Mouse (Mus musculus) telencephalon, adult 2 months (tissue): ENCODE data around the gene 5730522E02Rik.
A peak's percentile ranks its signal among the peaks of the same experiment; 100 is the strongest.

Source experiments
- DNase-seq: peaks from one replicate; pipeline ENCODE4 v3.0.0-alpha.2; 2011; ENCODE audit warnings: low read depth, low spot score

5730522E02Rik gene

GRCm38 (mm10) chr11:25819789-25820188 lies 390.8 kb downstream of the 5730522E02Rik start:
- no peak for DNase-seq

GRCm38 (mm10) chr11:25813446-25813845 lies 397.1 kb downstream of the 5730522E02Rik start:
- DNase-seq, result no peak

- DNase-seq, result no peak
Measured at GRCm38 (mm10) chr11:25787691-25788090, 422.9 kb downstream of the 5730522E02Rik start.

- no peak for DNase-seq
Measured at GRCm38 (mm10) chr11:25772231-25772630, 438.3 kb downstream of the 5730522E02Rik start.

GRCm38 (mm10) chr11:25770991-25771568 lies 439.5 kb downstream of the 5730522E02Rik start:
- no peak for DNase-seq

GRCm38 (mm10) chr11:25767584-25768333 lies 442.8 kb downstream of the 5730522E02Rik start:
- peak; percentile 50 for DNase-seq

- DNase-seq, result no peak
Measured at GRCm38 (mm10) chr11:25753156-25753899, 457.2 kb downstream of the 5730522E02Rik start.

GRCm38 (mm10) chr11:25752418-25752817 lies 458.1 kb downstream of the 5730522E02Rik start:
- no peak for DNase-seq

GRCm38 (mm10) chr11:25747098-25747862 lies 463.3 kb downstream of the 5730522E02Rik start:
- DNase-seq, result no peak

GRCm38 (mm10) chr11:25743664-25744063 lies 466.9 kb downstream of the 5730522E02Rik start:
- no peak for DNase-seq

- peak; percentile 92 for DNase-seq
Measured at GRCm38 (mm10) chr11:25737255-25737654, 473.3 kb downstream of the 5730522E02Rik start.

- DNase-seq, result no peak
Measured at GRCm38 (mm10) chr11:25729476-25729875, 481.1 kb downstream of the 5730522E02Rik start.

GRCm38 (mm10) chr11:25715447-25716321 lies 494.9 kb downstream of the 5730522E02Rik start:
- peak; percentile 78 for DNase-seq

- peak; percentile 44 for DNase-seq
Measured at GRCm38 (mm10) chr11:25710559-25710958, 500.0 kb downstream of the 5730522E02Rik start.

- DNase-seq, result no peak
Measured at GRCm38 (mm10) chr11:25709892-25710291, 500.7 kb downstream of the 5730522E02Rik start.

- DNase-seq, result no peak
Measured at GRCm38 (mm10) chr11:25704332-25705168, 506.0 kb downstream of the 5730522E02Rik start.

- no peak for DNase-seq
Measured at GRCm38 (mm10) chr11:25702791-25703190, 507.8 kb downstream of the 5730522E02Rik start.

GRCm38 (mm10) chr11:25697508-25698193 lies 512.9 kb downstream of the 5730522E02Rik start:
- DNase-seq, result no peak

GRCm38 (mm10) chr11:25696168-25696567 lies 514.4 kb downstream of the 5730522E02Rik start:
- DNase-seq, result no peak
